Comparison of ENCODE assay signal across 11 mouse cellular contexts in the genomic region with DNA sequence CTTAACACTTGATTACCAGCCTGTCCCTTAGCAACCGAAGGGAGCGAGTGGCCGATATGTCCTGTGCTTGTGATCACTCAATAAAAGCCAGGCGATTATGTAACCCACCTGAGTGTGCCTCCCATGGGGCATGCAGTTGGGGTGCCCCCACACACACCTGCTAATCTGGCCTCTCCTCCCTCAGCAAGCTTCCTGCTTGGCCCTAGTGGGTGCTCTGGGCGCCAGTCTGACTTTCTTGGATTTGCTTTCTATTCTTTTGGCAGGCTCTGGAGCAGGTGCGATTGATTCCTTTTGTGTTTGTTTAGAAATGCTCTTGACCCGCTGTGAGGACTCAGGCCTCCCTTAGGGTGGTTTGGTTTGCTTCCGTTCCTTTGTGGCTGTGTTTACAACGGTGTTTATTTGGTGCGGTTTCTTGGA.
DNase-seq lines count a peak whose midpoint lies in the region; ATAC-seq lines count a peak whose summit lies in the region.
"Had no signal": no experiment of that assay in that cellular context is flagged by ENCODE, and none has a peak within 500 bp of the region (broad histone marks: within the 10 kb centered on the region; RNA-seq: fewer than 3 reads in every experiment).

No protein-coding gene starts in this region.

- no peak overlapping the region for H3K9ac ChIP-seq in hindbrain, embryonic 14.5 days
- no peak overlapping the region for H3K9ac ChIP-seq in hindbrain, embryonic 13.5 days
- H3K9ac ChIP-seq: liver, embryonic 15.5 days had no signal

- no peak overlapping the region for H3K27ac ChIP-seq in hindbrain, embryonic 14.5 days
- no peak overlapping the region for H3K27ac ChIP-seq in hindbrain, embryonic 13.5 days
- H3K27ac ChIP-seq: liver, embryonic 15.5 days had no signal

- H3K36me3 ChIP-seq in hindbrain, embryonic 14.5 days (replicated peaks; ENCODE audit: control insufficient read depth, insufficient read depth): no peaks in the 10 kb centered on the region
- H3K36me3 ChIP-seq in hindbrain, embryonic 13.5 days: no peaks in the 10 kb centered on the region
- H3K36me3 ChIP-seq: liver, embryonic 15.5 days had no signal

- ATAC-seq in hindbrain, embryonic 14.5 days (ENCODE audit: low FRiP score): no peak
- ATAC-seq in hindbrain, embryonic 13.5 days (ENCODE audit: low FRiP score): no peak
- ATAC-seq in CD4-positive, CD25-positive, alpha-beta regulatory T cell, adult 4 months: no peak
- ATAC-seq: inflammation-experienced regulatory T-cells, adult 6 months had no signal

- peak; percentile 18 for DNase-seq in hindbrain, embryonic 14.5 days (ENCODE audit: low spot score)
- DNase-seq in R1 (ENCODE audit: low read depth, low spot score): peak; percentile 81
- DNase-seq in cerebellum, adult 8-10 months: peak; percentile 32
- peak; percentile 69 to 84 for DNase-seq in lung, adult 18-20 months
- DNase-seq in adrenal gland, postnatal 25 days: no peak
- DNase-seq in urinary bladder, postnatal 36 days (ENCODE audit: low spot score in 2 of 2): no peak

- H3K4me3 ChIP-seq in hindbrain, embryonic 14.5 days (replicated peaks; ENCODE audit: low read length): no peak overlapping the region
- no peak overlapping the region for H3K4me3 ChIP-seq in hindbrain, embryonic 13.5 days
- H3K4me3 ChIP-seq: liver, embryonic 15.5 days; myocyte had no signal

- no peaks in the 10 kb centered on the region for H3K27me3 ChIP-seq in hindbrain, embryonic 14.5 days (ENCODE audit: control insufficient read depth, insufficient read depth, low read length)
- 0 out of 2 replicates have a peak, but pooled peaks cover 2% of the 10 kb centered on the region for H3K27me3 ChIP-seq in hindbrain, embryonic 13.5 days
- H3K27me3 ChIP-seq: liver, embryonic 15.5 days had no signal

- H3K4me2 ChIP-seq in hindbrain, embryonic 14.5 days (replicated peaks): no peak overlapping the region
- no peak overlapping the region for H3K4me2 ChIP-seq in hindbrain, embryonic 13.5 days
- H3K4me2 ChIP-seq: liver, embryonic 15.5 days had no signal

- H3K4me1 ChIP-seq in hindbrain, embryonic 14.5 days (replicated peaks; ENCODE audit: control insufficient read depth, insufficient read depth, low read length): no peaks in the 10 kb centered on the region
- peaks cover 9% of the 10 kb centered on the region for H3K4me1 ChIP-seq in hindbrain, embryonic 13.5 days (replicated peaks)

- 39% methylated on average over 10 of the region's 10 CpGs for WGBS in hindbrain, embryonic 14.5 days
- 46% methylated on average over 10 of the region's 10 CpGs for WGBS in hindbrain, embryonic 13.5 days

- H3K9me3 ChIP-seq in hindbrain, embryonic 14.5 days (ENCODE audit: control insufficient read depth, low read length): no peaks in the 10 kb centered on the region
- no peaks in the 10 kb centered on the region for H3K9me3 ChIP-seq in hindbrain, embryonic 13.5 days
- H3K9me3 ChIP-seq: liver, embryonic 15.5 days had no signal

Comparison
In these comparisons a context has a peak if more than half of its experiments do, and no peak if none do; other contexts are left out.
1. DNase-seq: peak in hindbrain, embryonic 14.5 days (single experiment), R1 (single experiment), cerebellum, adult 8-10 months (single experiment) and lung, adult 18-20 months (2 of 2); none in adrenal gland, postnatal 25 days (single experiment) and urinary bladder, postnatal 36 days (0 of 2).